Mouse (Mus musculus) megakaryocyte, embryonic 14.5 days (primary cell): ENCODE measurements around the gene Casc4.

ENCODE experiments used
- FLI1 ChIP-seq: IDR thresholded peaks from 2 replicates; pipeline ENCODE4 v1.6.1; 2012; ENCODE audit warnings: low read length, inconsistent platforms, mixed read lengths
- GATA1 ChIP-seq: IDR thresholded peaks from 3 replicates; pipeline ENCODE4 v1.6.1; 2012; ENCODE audit warnings: mixed read lengths, low read length, inconsistent platforms, borderline replicate concordance

- no peak for TF ChIP-seq GATA1
- TF ChIP-seq FLI1: no peak
Observed at GRCm38 (mm10) chr2:121888720-121889497, 22.1 kb downstream of the Casc4 start.
